Mouse (Mus musculus): ENCODE results near the gene Slc31a1.

Slc31a1 gene

GRCm38 (mm10) chr4:62360088-62360804 lies at the start of gene Slc31a1, which contains the start of gene Fkbp15:
Gene Slc31a1 (plus strand): TSS chr4:62360727.
Gene Fkbp15 (minus strand): TSS chr4:62360548.
- in situ Hi-C loops (cut with MboI), result no loop called here

GRCm38 (mm10) chr4:62312821-62313220 lies 47.7 kb upstream of the Slc31a1 start:
- in situ Hi-C loops (cut with MboI), result no loop called here

- in situ Hi-C loops (cut with MboI), result no loop called here
These were observed 46.8 kb upstream of the Slc31a1 start for GRCm38 (mm10) chr4:62313641-62314211.

GRCm38 (mm10) chr4:62314516-62314915 lies 46.0 kb upstream of the Slc31a1 start:
- in situ Hi-C loops (cut with MboI), result no loop called here

GRCm38 (mm10) chr4:62316456-62316855 lies 44.1 kb upstream of the Slc31a1 start:
- in situ Hi-C loops (cut with MboI), result no loop called here

- in situ Hi-C loops (cut with MboI), result no loop called here
These were observed 42.2 kb upstream of the Slc31a1 start for GRCm38 (mm10) chr4:62318294-62318693.

GRCm38 (mm10) chr4:62322684-62323083 lies 37.8 kb upstream of the Slc31a1 start:
- in situ Hi-C loops (cut with MboI), result no loop called here

GRCm38 (mm10) chr4:62326111-62326510 lies 34.4 kb upstream of the Slc31a1 start:
- in situ Hi-C loops (cut with MboI), result no loop called here

GRCm38 (mm10) chr4:62328941-62329660 lies 31.4 kb upstream of the Slc31a1 start:
- in situ Hi-C loops (cut with MboI), result no loop called here

GRCm38 (mm10) chr4:62331977-62332376 lies 28.6 kb upstream of the Slc31a1 start:
- in situ Hi-C loops (cut with MboI), result no loop called here

GRCm38 (mm10) chr4:62338536-62338935 lies 22.0 kb upstream of the Slc31a1 start:
- in situ Hi-C loops (cut with MboI), result no loop called here

GRCm38 (mm10) chr4:62344000-62344399 lies 16.5 kb upstream of the Slc31a1 start:
- in situ Hi-C loops (cut with MboI), result no loop called here

- in situ Hi-C loops (cut with MboI), result no loop called here
These were observed 14.7 kb upstream of the Slc31a1 start for GRCm38 (mm10) chr4:62345827-62346226.

GRCm38 (mm10) chr4:62347605-62348328 lies 12.8 kb upstream of the Slc31a1 start:
- in situ Hi-C loops (cut with MboI), result no loop called here

GRCm38 (mm10) chr4:62348329-62348705 lies 12.2 kb upstream of the Slc31a1 start:
- in situ Hi-C loops (cut with MboI), result no loop called here

GRCm38 (mm10) chr4:62349371-62349770 lies 11.2 kb upstream of the Slc31a1 start:
- in situ Hi-C loops (cut with MboI), result no loop called here

GRCm38 (mm10) chr4:62357631-62358148 lies 2.8 kb upstream of the Slc31a1 start:
- in situ Hi-C loops (cut with MboI), result no loop called here

GRCm38 (mm10) chr4:62359256-62359775 lies 1.2 kb upstream of the Slc31a1 start:
- in situ Hi-C loops (cut with MboI), result no loop called here

- in situ Hi-C loops (cut with MboI), result no loop called here
These were observed 403 bp downstream of the Slc31a1 start for GRCm38 (mm10) chr4:62360805-62361455.

GRCm38 (mm10) chr4:62361571-62361970 lies 1.0 kb downstream of the Slc31a1 start:
- in situ Hi-C loops (cut with MboI), result no loop called here

- in situ Hi-C loops (cut with MboI), result no loop called here
These were observed 1.5 kb downstream of the Slc31a1 start for GRCm38 (mm10) chr4:62361997-62362396.

Data from mature B cell (primary cell).